Mouse (Mus musculus): Measurements from ENCODE around the gene Tmem164.

The Tmem164 gene

GRCm38 (mm10) chrX:142688509-142688908, 7.3 kb downstream of the Tmem164 start:
- no peak for DNase-seq (ENCODE audit: low spot score)

DNA sequence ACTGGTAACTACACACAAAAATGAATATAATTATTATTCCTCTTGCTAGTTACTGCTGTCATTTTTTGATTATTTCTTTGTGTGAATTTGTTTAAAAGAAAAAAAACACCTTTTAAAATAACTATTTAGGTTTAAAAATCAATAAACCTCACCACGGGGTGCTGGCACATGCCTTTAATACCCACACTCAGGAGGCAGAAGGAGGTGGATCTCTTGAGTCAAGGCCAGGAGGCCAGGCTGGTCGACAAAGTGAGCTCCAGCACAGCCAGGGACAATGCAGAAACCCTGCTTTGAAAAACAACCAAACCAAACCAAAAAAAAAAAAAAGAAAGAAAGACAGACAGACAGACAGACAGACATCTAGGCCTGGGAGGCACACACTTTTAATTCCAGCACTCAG, 12.1 kb downstream of the Tmem164 start:
- DNase-seq (ENCODE audit: low spot score), result no peak

DNA sequence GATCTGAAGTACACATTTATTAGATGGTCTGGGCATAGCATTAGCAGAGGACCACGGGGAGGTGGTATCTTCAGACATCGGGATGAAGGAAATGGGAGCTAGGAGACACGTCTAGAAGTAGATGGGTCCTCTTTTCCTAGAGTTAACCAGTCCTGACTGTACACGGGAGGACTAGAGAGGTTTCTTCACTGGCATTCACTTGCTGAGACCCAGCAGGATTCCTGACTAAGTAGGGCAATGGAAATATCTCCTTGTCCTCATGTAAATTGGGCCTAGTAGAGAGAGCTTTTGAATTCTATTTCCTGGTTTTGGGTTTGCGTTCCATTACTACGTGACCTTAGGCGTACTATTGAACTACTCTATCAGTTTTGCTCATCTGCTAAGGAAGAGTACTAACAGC, 13.1 kb downstream of the Tmem164 start:
- no peak for DNase-seq (ENCODE audit: low spot score)

DNA sequence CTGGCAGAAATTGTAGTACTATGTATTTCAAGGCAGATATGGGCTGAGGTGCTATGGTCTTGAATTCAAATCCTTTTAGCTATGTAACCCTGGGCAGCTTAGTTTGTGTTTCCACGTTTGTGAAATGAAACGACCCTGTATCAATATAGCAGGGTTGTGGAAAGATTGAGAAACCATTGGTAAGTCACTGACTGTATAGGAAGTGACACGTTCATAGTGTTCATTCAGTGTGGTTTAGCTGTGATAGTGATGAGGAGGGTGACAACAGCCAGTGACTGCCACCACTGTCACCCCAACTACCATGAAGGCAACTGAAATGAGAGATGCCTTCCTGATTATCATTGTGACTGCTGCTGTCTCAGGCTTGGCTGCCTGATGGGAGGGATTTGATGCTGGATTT, 13.7 kb downstream of the Tmem164 start:
- DNase-seq (ENCODE audit: low spot score), result no peak

DNA sequence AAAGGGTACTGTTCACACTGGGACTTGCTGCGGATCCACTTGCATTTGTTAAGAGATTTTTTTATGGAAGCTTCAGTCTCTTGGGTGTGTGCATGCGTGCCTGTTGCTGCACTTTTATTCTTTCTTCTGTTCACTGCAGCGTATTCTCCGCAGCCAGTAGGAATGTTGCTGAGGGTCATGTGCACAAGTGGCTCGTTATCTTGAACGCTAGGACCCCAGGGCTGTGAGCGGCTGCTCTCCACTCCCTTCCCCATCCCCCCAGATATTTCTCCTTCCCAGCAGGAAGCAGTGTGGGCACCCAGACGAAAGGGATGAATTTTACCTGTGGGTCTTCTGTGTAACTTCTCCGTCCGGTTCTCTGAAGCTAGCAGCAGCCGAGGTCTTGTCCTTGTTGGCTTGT, 15.6 kb downstream of the Tmem164 start:
- no peak for DNase-seq (ENCODE audit: low spot score)

DNA sequence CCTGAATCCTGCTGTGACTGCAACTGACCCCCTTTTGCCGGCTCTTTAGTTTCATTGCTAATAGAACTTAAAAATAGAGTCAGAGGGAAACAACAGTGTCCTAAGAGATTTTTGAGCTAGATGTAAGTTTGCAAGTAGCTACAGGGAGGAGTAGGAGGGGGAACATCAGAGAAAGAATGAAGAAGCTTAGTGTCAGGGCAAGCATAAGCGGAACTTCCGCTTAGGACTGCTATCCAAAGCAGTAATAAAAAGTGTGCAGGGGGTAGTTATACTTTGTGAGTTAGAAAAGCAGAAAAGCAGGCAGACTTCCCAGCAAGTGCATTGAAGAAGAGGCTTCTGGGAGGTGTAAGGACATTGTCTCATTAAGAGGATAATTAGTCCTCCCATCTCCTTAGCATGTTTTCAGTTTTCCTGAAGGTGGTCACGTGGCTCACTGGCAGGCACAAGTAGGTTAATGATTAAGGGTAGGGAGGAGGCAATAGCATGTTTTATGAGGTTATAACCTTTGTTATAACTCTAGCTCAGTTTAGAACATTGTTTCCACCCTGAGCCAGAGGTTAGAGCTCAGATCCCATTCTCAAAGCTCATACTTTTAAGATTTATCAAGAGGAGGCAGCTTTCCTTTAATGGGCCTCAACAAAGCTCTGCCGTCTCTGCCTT, 16.5 kb downstream of the Tmem164 start:
- no peak for DNase-seq (ENCODE audit: low spot score)

- no peak for DNase-seq (ENCODE audit: low spot score)
These were observed 17.0 kb downstream of the Tmem164 start for GRCm38 (mm10) chrX:142698212-142698611.

GRCm38 (mm10) chrX:142702094-142702493, 20.9 kb downstream of the Tmem164 start:
- no peak for DNase-seq (ENCODE audit: low spot score)

DNA sequence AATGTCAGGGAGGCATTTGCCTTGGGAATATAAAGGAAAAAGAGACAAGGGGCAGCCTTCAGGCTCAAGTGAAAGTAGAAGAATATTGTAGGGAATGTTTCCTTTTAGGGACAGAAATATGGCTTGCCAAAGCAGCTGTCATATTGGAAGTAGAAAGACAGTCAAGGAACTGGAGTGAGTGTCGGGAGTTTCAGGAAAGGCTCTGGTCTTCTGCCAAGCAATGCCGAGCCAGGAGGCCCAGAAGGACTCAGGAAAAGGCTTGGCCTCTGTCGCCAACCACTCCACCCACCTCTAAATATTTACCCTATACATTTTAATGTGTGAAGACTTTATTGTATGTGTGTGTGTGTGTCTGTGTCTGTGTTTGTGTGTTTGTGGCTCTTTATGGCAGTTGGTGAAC, 21.4 kb downstream of the Tmem164 start:
- no peak for DNase-seq (ENCODE audit: low spot score)

DNA sequence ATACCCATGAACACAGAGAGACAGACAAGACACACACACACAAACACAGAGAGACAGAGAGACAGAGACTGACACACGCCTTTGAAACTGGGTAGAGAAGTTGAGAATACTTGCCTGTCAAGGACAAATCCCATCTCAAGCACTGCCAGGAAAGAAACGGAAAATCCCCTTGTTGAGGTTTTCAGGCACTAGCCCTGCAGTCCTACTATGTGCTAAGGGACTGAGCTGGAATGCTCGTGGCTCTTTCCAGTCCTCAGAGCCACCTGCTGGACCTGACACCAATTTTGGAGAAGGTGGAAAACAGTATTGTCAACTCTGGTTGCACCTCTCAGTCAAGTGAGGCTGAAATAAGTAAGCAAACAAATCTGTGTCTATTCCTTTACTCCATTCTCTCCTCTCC, 22.7 kb downstream of the Tmem164 start:
- no peak for DNase-seq (ENCODE audit: low spot score)

DNA sequence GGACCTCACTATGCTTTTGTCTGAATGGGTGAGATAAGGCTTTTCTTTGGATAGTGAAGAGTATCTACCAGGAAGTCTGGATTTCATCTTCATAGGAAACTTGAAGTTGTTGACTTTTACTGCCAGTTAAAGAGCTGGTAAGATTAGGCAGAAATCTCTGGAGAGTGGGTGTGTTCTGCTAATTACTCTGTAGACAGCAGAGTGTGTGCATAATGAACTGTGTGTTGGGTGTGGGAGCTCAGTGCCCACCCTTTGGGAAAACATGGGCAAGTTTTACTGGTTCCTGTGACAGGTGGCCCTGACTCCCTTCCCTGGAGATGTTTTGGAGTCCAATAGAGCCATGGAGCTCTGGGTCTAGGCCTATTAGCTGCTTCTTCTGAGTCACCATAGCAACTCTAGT, 27.1 kb downstream of the Tmem164 start:
- no peak for DNase-seq (ENCODE audit: low spot score)

DNA sequence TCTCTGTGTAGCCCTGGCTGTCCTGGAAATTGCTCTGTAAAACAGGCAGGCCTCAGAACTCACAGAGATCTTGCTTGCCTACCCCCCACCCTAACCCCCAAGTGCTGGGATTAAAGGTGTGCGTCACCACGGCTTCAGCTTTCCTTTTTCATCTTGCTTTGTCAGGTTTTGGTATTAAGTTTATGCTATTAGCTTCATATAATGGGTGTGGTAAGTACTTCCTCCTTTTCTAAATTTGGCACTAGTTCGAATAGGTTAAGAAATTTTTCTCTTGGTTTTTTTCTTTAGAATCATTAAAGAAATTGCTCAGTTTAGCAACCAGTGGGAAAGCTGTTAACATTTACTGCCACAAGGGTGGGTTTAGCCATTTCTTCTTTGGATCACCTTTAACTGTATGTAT, 34.8 kb downstream of the Tmem164 start:
- no peak for DNase-seq (ENCODE audit: low spot score)

DNA sequence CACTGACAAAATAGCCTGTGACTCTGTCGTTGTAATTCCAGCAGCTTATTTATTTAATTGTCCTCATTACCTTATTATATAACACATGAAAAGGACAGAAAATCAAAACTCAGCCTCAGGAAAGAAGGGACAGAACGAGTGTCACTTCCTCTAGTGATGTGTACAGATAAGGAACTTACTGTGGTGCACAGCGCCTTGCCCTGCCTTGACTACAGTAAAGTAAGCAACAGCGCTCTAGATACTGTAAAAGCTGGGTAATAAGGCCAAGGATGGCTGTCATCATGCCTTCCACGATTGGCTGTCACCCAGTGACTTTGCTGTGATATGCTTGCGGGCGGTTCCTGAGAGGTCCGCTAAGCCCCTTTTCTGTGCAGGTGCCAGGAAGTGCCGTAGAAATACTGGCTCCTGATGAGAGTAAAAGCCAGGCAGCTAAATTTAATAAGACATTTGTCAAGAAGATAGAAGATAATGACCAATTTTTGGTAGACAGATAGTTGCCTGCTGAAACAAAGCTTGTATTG, 36.8 kb downstream of the Tmem164 start:
- no peak for DNase-seq (ENCODE audit: low spot score)

GRCm38 (mm10) chrX:142718759-142719158, 37.6 kb downstream of the Tmem164 start:
- no peak for DNase-seq (ENCODE audit: low spot score)

- DNase-seq (ENCODE audit: low spot score), result no peak
These were observed 40.7 kb downstream of the Tmem164 start for GRCm38 (mm10) chrX:142721897-142722296.

- no peak for DNase-seq (ENCODE audit: low spot score)
These were observed 43.0 kb downstream of the Tmem164 start for GRCm38 (mm10) chrX:142724203-142724602.

GRCm38 (mm10) chrX:142725571-142725970, 44.4 kb downstream of the Tmem164 start:
- DNase-seq (ENCODE audit: low spot score), result no peak

GRCm38 (mm10) chrX:142726311-142726710, 45.1 kb downstream of the Tmem164 start:
- DNase-seq (ENCODE audit: low spot score), result no peak

DNA sequence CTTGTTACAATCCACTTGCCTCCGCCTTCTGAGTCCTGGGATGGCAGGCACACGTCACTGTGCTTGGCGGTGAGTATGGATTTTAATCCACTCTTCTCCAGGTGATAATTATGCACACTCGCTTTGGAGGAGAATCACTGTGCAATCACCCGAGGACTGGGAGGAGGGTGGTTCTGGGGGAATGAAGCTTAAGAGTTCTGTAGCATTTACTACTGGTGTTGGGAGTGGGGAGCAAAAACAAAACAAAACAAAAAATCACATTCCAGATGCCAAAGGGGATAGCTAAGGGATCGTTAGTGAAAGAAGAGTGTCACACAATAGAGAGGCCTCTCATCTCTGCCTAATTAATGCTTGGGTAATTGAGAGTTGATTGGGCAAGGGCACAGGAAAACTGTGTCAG, 46.6 kb downstream of the Tmem164 start:
- no peak for DNase-seq (ENCODE audit: low spot score)

DNA sequence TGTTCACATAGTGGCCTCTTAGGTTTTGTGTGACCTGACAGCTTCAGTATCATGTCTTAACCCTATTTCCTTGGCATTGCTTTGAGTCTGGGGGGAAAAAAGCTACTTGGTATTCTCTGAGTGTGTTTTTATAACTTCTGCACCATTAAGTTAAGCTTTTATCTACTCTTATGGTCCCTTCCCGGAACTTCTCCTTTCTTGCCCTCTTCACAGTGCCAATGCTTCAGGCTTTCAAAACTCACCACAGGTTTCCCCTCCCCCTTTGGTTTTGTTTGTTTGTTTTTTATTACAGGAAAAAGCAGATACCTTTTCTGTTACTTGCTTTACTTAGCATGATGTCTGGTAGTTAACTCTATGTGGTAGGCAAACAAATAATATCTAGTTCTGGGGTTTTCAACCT, 47.8 kb downstream of the Tmem164 start:
- DNase-seq (ENCODE audit: low spot score), result no peak

- no peak for DNase-seq (ENCODE audit: low spot score)
These were observed 48.3 kb downstream of the Tmem164 start for GRCm38 (mm10) chrX:142729482-142729881.

DNA sequence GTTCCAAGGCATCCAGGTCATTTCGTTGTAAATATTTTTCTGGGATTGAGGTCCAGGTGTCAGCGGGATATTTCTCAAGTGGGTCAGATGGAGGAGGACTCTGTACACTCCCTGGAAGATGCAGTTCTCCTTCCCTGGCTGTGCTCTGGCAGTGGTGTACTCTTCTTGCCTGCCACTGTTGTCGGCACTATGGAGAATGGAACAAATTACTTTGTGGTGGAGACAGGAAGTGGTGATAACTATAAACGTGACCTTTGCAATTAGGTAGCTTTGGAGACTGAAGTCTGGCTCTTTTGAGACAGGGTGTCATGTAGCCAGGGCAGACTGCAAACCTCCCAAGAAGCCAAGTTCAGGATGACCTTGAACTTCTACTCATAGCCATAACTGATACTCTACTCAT, 55.9 kb downstream of the Tmem164 start:
- DNase-seq (ENCODE audit: low spot score), result no peak

DNA sequence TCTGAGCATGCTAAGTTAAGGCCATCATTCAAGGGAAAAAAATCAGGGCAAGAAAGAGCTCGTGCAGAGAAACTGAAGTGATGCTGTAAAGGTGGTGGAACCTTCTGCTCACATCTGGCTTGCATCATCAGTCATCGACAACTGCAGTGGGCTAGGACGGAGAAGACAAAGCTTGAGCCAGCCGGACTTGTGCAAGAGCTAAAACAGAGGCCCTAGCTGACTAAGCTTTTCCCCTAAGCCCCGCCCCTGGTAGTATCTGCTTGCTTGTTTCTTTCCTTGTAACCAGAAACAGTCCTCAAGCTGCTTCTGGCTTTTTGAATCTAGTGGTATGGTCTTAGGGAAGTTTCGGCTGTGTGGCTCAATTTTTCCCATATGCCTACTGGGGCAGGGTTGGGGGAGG, 56.5 kb downstream of the Tmem164 start:
- DNase-seq (ENCODE audit: low spot score), result no peak

GRCm38 (mm10) chrX:142747428-142747827, 66.2 kb downstream of the Tmem164 start:
- no peak for DNase-seq (ENCODE audit: low spot score)

Data from ovary, adult 18-20 months (tissue).